In the genomic region with DNA sequence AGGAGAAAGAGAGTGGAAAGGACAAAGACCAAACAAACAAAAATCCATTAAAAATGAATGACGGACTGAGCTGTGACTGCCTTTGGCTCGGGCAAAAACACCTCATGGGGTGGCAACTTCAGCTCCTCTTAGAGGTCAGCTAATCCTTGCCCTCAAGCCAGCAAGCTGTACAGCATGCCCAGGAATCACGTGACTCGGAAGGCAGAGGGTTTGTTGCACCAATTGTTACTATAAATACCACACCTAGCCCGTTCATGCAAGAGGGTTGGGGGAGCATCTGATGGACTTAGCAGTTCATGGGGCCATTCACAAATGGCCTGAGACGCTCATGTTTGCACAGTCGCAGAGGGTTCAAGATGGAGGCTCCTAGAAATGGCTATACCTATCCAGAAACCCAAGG, we compare ENCODE assay signal across 13 mouse cellular contexts.
A peak's percentile ranks its signal among the peaks of the same experiment; 100 is the strongest.
DNase-seq lines count a peak whose midpoint lies in the region; ATAC-seq lines count a peak whose summit lies in the region.
"Had no signal": no experiment of that assay in that cellular context is flagged by ENCODE, and none has a peak within 500 bp of the region (broad histone marks: within the 10 kb centered on the region; RNA-seq: fewer than 3 reads in every experiment).

No protein-coding gene starts in this region.

- 0 out of 2 replicates have a peak, but pooled peaks cover 8% of the 10 kb centered on the region for H3K9me3 ChIP-seq in heart, embryonic 13.5 days
- H3K9me3 ChIP-seq in midbrain, embryonic 16.5 days (replicated peaks; ENCODE audit: control insufficient read depth, low read length, poor library complexity, severe bottlenecking) = 0 out of 2 replicates have a peak, but pooled peaks cover 2% of the 10 kb centered on the region

- no peaks in the 10 kb centered on the region for H3K36me3 ChIP-seq in heart, embryonic 13.5 days
- H3K36me3 ChIP-seq in midbrain, embryonic 16.5 days (ENCODE audit: control insufficient read depth, insufficient read depth, low read length) = no peaks in the 10 kb centered on the region

- peak overlapping the region; percentile 48; the same call in 1 of the 2 replicates for H3K27ac ChIP-seq in heart, embryonic 13.5 days (replicated peaks)
- no peak overlapping the region for H3K27ac ChIP-seq in midbrain, embryonic 16.5 days (ENCODE audit: low read length)

- H3K4me1 ChIP-seq in heart, embryonic 13.5 days = peaks cover 27% of the 10 kb centered on the region
- peaks cover 11% of the 10 kb centered on the region for H3K4me1 ChIP-seq in midbrain, embryonic 16.5 days (ENCODE audit: control insufficient read depth, insufficient read depth, low read length)

- ATAC-seq in heart, embryonic 13.5 days (ENCODE audit: extremely low read depth, insufficient number of reproducible peaks, low FRiP score, low TSS enrichment) = no peak
- 0 out of 2 replicates have a peak, but pooled peaks have one; percentile 39 for ATAC-seq in midbrain, embryonic 16.5 days
- ATAC-seq: liver, postnatal 0 days had no signal

- H3K27me3 ChIP-seq in heart, embryonic 13.5 days (replicated peaks) = no peaks in the 10 kb centered on the region
- no peaks in the 10 kb centered on the region for H3K27me3 ChIP-seq in midbrain, embryonic 16.5 days (ENCODE audit: control insufficient read depth, insufficient read depth, low read depth, low read length)

- H3K9ac ChIP-seq in heart, embryonic 13.5 days = no peak overlapping the region
- no peak overlapping the region for H3K9ac ChIP-seq in midbrain, embryonic 16.5 days (ENCODE audit: low read depth, low read length)
- H3K9ac ChIP-seq: liver, postnatal 0 days had no signal

- no peak overlapping the region for H3K4me3 ChIP-seq in heart, embryonic 13.5 days
- H3K4me3 ChIP-seq in midbrain, embryonic 16.5 days (ENCODE audit: low read depth, low read length) = no peak overlapping the region
- H3K4me3 ChIP-seq: erythroblast, embryonic 14.5 days had no signal

- 41% methylated on average over 7 of the region's 7 CpGs for WGBS in heart, embryonic 13.5 days
- 23% methylated on average over 7 of the region's 7 CpGs for WGBS in midbrain, embryonic 16.5 days

- peak; percentile 32 for DNase-seq in embryo, embryonic 10 days (ENCODE audit: low spot score)
- DNase-seq in embryo, embryonic 11 days = no peak
- peak; percentile 30 to 33 for DNase-seq in kidney, postnatal 36 days
- DNase-seq in kidney, adult 9 months = no peak
- no peak for DNase-seq in spleen, adult 18-20 months
- DNase-seq: adrenal gland, postnatal 36 days; B cell, adult 2 months; liver, postnatal 0 days; lung, postnatal 4 days; right cerebral cortex, adult 18-20 months had no signal

- no peak overlapping the region for H3K4me2 ChIP-seq in heart, embryonic 13.5 days
- H3K4me2 ChIP-seq in midbrain, embryonic 16.5 days (ENCODE audit: low read length) = no peak overlapping the region

Comparison
In these comparisons a context has a peak if more than half of its experiments do, and no peak if none do; other contexts are left out.
1. DNase-seq: peak in embryo, embryonic 10 days (single experiment) and kidney, postnatal 36 days (2 of 2); none in embryo, embryonic 11 days (single experiment), kidney, adult 9 months (single experiment) and spleen, adult 18-20 months (0 of 2).